19 mouse cellular contexts compared by ENCODE assay signal in genomic region chr5:36714832-36715231, GRCm38 (mm10). TPM values are rescaled to one million over a fixed set of nuclear protein-coding genes. Genes with fewer than 3 reads are reported as not detected.
DNase-seq lines count a peak whose midpoint lies in the region; ATAC-seq and TF ChIP-seq lines count a peak whose summit lies in the region.
"Had no signal": no experiment of that assay in that cellular context is flagged by ENCODE, and none has a peak within 500 bp of the region (broad histone marks: within the 10 kb centered on the region; RNA-seq: fewer than 3 reads in every experiment).

No protein-coding gene starts in this region.

- no peaks in the 10 kb centered on the region for H3K36me3 ChIP-seq in heart, embryonic 16.5 days (ENCODE audit: control insufficient read depth, insufficient read depth)
- H3K36me3 ChIP-seq in liver, embryonic 15.5 days (replicated peaks): no peaks in the 10 kb centered on the region
- H3K36me3 ChIP-seq in kidney, embryonic 15.5 days: no peaks in the 10 kb centered on the region
- H3K36me3 ChIP-seq: midbrain, embryonic 13.5 days; neural tube, embryonic 15.5 days had no signal

- ATAC-seq in heart, embryonic 16.5 days (replicated peaks; ENCODE audit: extremely low read depth, insufficient read depth, low FRiP score): no peak
- no peak for ATAC-seq in liver, embryonic 15.5 days (ENCODE audit: insufficient read depth)
- no peak for ATAC-seq in CD4-positive, CD25-positive, alpha-beta regulatory T cell, adult 4 months
- ATAC-seq in kidney, embryonic 15.5 days (replicated peaks; ENCODE audit: low FRiP score): no peak
- ATAC-seq: forebrain, embryonic 13.5 days; hindbrain, embryonic 16.5 days; midbrain, embryonic 13.5 days had no signal

- H3K4me1 ChIP-seq in heart, embryonic 16.5 days (ENCODE audit: control insufficient read depth, insufficient read depth, low read length): peaks cover 47% of the 10 kb centered on the region
- peaks cover 83% of the 10 kb centered on the region for H3K4me1 ChIP-seq in liver, embryonic 15.5 days (replicated peaks)
- H3K4me1 ChIP-seq in kidney, embryonic 15.5 days: peaks cover 20% of the 10 kb centered on the region

- no peak for TF ChIP-seq CTCF in gastrocnemius, adult 2 months (IDR thresholded peaks at IDR 0.05)

- H3K9ac ChIP-seq in heart, embryonic 16.5 days (ENCODE audit: low read length): peak overlapping the region; percentile 11; the same call in 1 of the 2 replicates
- peak overlapping the region; percentile 12; the same call in 1 of the 2 replicates for H3K9ac ChIP-seq in liver, embryonic 15.5 days
- no peak overlapping the region for H3K9ac ChIP-seq in kidney, embryonic 15.5 days
- H3K9ac ChIP-seq: forebrain, embryonic 13.5 days; lung, embryonic 14.5 days; midbrain, embryonic 13.5 days; neural tube, embryonic 15.5 days had no signal

- no peaks in the 10 kb centered on the region for H3K27me3 ChIP-seq in heart, embryonic 16.5 days (ENCODE audit: control insufficient read depth, insufficient read depth, low read length)
- H3K27me3 ChIP-seq in liver, embryonic 15.5 days: peaks cover 37% of the 10 kb centered on the region
- H3K27me3 ChIP-seq in kidney, embryonic 15.5 days: no peaks in the 10 kb centered on the region
- H3K27me3 ChIP-seq: forebrain, embryonic 13.5 days; midbrain, embryonic 13.5 days; neural tube, embryonic 15.5 days had no signal

- H3K9me3 ChIP-seq in heart, embryonic 16.5 days (replicated peaks; ENCODE audit: control insufficient read depth, low read length): no peaks in the 10 kb centered on the region
- H3K9me3 ChIP-seq in liver, embryonic 15.5 days (replicated peaks): no peaks in the 10 kb centered on the region
- H3K9me3 ChIP-seq in kidney, embryonic 15.5 days (replicated peaks): no peaks in the 10 kb centered on the region
- H3K9me3 ChIP-seq: forebrain, embryonic 13.5 days; midbrain, embryonic 13.5 days; neural tube, embryonic 15.5 days had no signal

- no peak for DNase-seq in gastrocnemius, adult 2 months
- DNase-seq in gastrocnemius, adult 18-20 months (ENCODE audit: low spot score): no peak
- no peak for DNase-seq in heart, adult 9 months (ENCODE audit: low spot score in 2 of 2)
- DNase-seq in 3T3-L1 (ENCODE audit: low read depth, low spot score): peak; percentile 95
- DNase-seq: cerebellum, postnatal 10 days; kidney, adult 18-20 months; kidney, postnatal 36 days; layer of hippocampus, adult 9-11 months; lung, embryonic 14.5 days; right cerebral cortex, postnatal 25 days; thymus, postnatal 36 days had no signal

- H3K27ac ChIP-seq in gastrocnemius, adult 2 months: peak overlapping the region; percentile 93
- H3K27ac ChIP-seq in heart, embryonic 16.5 days (ENCODE audit: low read length): peak overlapping the region; percentile 94
- peak overlapping the region; percentile 94 for H3K27ac ChIP-seq in liver, embryonic 15.5 days (replicated peaks)
- no peak overlapping the region for H3K27ac ChIP-seq in kidney, embryonic 15.5 days
- H3K27ac ChIP-seq: forebrain, embryonic 13.5 days; midbrain, embryonic 13.5 days; neural tube, embryonic 15.5 days had no signal

- H3K4me3 ChIP-seq in gastrocnemius, adult 2 months: no peak overlapping the region
- no peak overlapping the region for H3K4me3 ChIP-seq in heart, embryonic 16.5 days (ENCODE audit: low read length)
- no peak overlapping the region for H3K4me3 ChIP-seq in liver, embryonic 15.5 days (replicated peaks)
- H3K4me3 ChIP-seq in kidney, embryonic 15.5 days (replicated peaks): no peak overlapping the region
- H3K4me3 ChIP-seq: forebrain, embryonic 13.5 days; midbrain, embryonic 13.5 days; neural tube, embryonic 15.5 days had no signal

- intact Hi-C loops in gastrocnemius, adult 2 months (cut with DNase I): loop anchor here (2.0 kb wide), 1 partner anchor 22 kb away; no protein-coding TSS in a partner anchor

- 56% methylated on average over 3 of the region's 3 CpGs for WGBS in heart, embryonic 16.5 days
- WGBS in liver, embryonic 15.5 days (ENCODE audit: insufficient replicate concordance): 71% methylated on average over 3 of the region's 3 CpGs
- 48% methylated on average over 3 of the region's 3 CpGs for WGBS in kidney, embryonic 15.5 days

- no peak overlapping the region for H3K4me2 ChIP-seq in heart, embryonic 16.5 days (ENCODE audit: low read depth, low read length)
- H3K4me2 ChIP-seq in liver, embryonic 15.5 days: no peak overlapping the region
- no peak overlapping the region for H3K4me2 ChIP-seq in kidney, embryonic 15.5 days
- H3K4me2 ChIP-seq: forebrain, embryonic 13.5 days; lung, embryonic 14.5 days; midbrain, embryonic 13.5 days; neural tube, embryonic 15.5 days had no signal

RNA-seq across cellular contexts. Expression of gene D5Ertd579e, which starts 19.0 kb away (rescaled TPM):
- 10 to 100 TPM; 86.4 to 98.1 TPM for total RNA-seq in gastrocnemius, adult 2 months (2021)
- 10 to 100 TPM; 88.1 to 91.1 TPM for total RNA-seq in gastrocnemius, adult 18-20 months (2021)
- 23.0 and 27.1 TPM in 2 replicates for polyA plus RNA-seq in heart, embryonic 16.5 days (2015; fragmentation: Nextera tagmentation; extraction: Ambion mirVana)
- polyA plus RNA-seq in liver, embryonic 15.5 days (2015; fragmentation: Nextera tagmentation; extraction: Ambion mirVana): 22.1 and 22.2 TPM in 2 replicates
- polyA plus RNA-seq in CD4-positive, CD25-positive, alpha-beta regulatory T cell, adult 4 months (2017; shearing (Covaris generic)): 10 to 100 TPM; 32.6 to 34.7 TPM
- polyA plus RNA-seq in kidney, embryonic 15.5 days (2015; fragmentation: Nextera tagmentation; extraction: Ambion mirVana): 19.7 and 21.6 TPM in 2 replicates

RNA-seq across cellular contexts. Expression of gene Bloc1s4, which starts 33.6 kb away (rescaled TPM):
- total RNA-seq in gastrocnemius, adult 2 months (2021): 10 to 100 TPM in 1 of 2 experiments, 1 to 10 TPM in 1; 9.1 to 11.0 TPM
- 10 to 100 TPM in 1 of 2 experiments, 1 to 10 TPM in 1; 9.4 to 10.1 TPM for total RNA-seq in gastrocnemius, adult 18-20 months (2021)
- 21.0 and 21.4 TPM in 2 replicates for polyA plus RNA-seq in heart, embryonic 16.5 days (2015; fragmentation: Nextera tagmentation; extraction: Ambion mirVana)
- 15.9 and 16.3 TPM in 2 replicates for polyA plus RNA-seq in liver, embryonic 15.5 days (2015; fragmentation: Nextera tagmentation; extraction: Ambion mirVana)
- polyA plus RNA-seq in CD4-positive, CD25-positive, alpha-beta regulatory T cell, adult 4 months (2017; shearing (Covaris generic)): 1 to 10 TPM in 1 of 2 experiments, under 1 TPM in 1; 0.67 to 2.9 TPM
- polyA plus RNA-seq in kidney, embryonic 15.5 days (2015; fragmentation: Nextera tagmentation; extraction: Ambion mirVana): 25.6 and 26.7 TPM in 2 replicates
